Mouse (Mus musculus) ES-E14 (cell line): Measurements from ENCODE around the gene Phka2.

ENCODE experiments used
- CHD2 ChIP-seq: IDR thresholded peaks from 2 replicates; pipeline ENCODE4 v1.6.1; 2014; ENCODE audit warnings: mild to moderate bottlenecking, low read depth, low read length, inconsistent platforms
- HCFC1 ChIP-seq: IDR thresholded peaks from 2 replicates; pipeline ENCODE4 v1.6.1; 2012; ENCODE audit warnings: low read length, inconsistent platforms, borderline replicate concordance; ENCODE audit not compliant: insufficient read depth
- MAFK ChIP-seq: IDR thresholded peaks from 2 replicates; pipeline ENCODE4 v1.6.1; 2014; ENCODE audit warnings: mild to moderate bottlenecking, low read depth, low read length, inconsistent platforms; ENCODE audit not compliant: insufficient read depth
- ZC3H11A ChIP-seq: IDR thresholded peaks from 2 replicates; pipeline ENCODE4 v1.6.1; 2012; ENCODE audit warnings: low read depth, mild to moderate bottlenecking, inconsistent platforms, low read length, borderline replicate concordance
- ZNF384 ChIP-seq: IDR thresholded peaks from 2 replicates; pipeline ENCODE4 v1.6.1; 2012; ENCODE audit warnings: low read depth, low read length, inconsistent platforms

GRCm38 (mm10) chrX:160510197-160510596 lies 8.2 kb downstream of the Phka2 start:
- TF ChIP-seq HCFC1 (no peak), CHD2 (no peak), MAFK (no peak), ZNF384 (no peak), ZC3H11A (no peak)
